Mouse (Mus musculus) forelimb bud, embryonic 11.5 days (tissue): ENCODE results near the gene Klhl10.

Experiments used
- DNase-seq: peaks from one replicate; pipeline ENCODE4 v3.0.0-alpha.2; 2012; ENCODE audit warnings: low read depth, low spot score

Gene Klhl10

GRCm38 (mm10) chr11:100462699-100463098 is 21.0 kb downstream of the Klhl10 start:
- no peak for DNase-seq

GRCm38 (mm10) chr11:100465229-100465792 is 23.6 kb downstream of the Klhl10 start:
- DNase-seq, result no peak

DNA sequence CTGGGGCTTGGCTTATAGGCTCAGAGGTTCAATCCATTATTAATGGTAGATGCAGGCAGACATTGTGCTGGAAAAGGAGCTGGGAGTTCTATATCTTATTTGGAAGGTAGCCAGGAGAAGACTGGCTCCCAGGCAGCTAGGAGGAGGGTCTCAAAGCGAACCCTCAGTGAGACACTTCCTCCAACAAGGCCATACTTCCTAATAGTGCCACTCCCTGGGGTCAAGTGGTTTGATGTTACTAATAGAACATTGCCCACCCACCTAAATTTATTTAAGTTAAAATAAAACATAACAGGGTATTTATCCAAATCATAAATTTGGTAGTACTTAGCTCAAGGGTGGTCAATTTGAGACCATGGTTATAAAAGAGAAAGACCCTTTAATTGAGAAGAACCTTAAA is 24.1 kb downstream of the Klhl10 start:
- DNase-seq, result no peak

DNA sequence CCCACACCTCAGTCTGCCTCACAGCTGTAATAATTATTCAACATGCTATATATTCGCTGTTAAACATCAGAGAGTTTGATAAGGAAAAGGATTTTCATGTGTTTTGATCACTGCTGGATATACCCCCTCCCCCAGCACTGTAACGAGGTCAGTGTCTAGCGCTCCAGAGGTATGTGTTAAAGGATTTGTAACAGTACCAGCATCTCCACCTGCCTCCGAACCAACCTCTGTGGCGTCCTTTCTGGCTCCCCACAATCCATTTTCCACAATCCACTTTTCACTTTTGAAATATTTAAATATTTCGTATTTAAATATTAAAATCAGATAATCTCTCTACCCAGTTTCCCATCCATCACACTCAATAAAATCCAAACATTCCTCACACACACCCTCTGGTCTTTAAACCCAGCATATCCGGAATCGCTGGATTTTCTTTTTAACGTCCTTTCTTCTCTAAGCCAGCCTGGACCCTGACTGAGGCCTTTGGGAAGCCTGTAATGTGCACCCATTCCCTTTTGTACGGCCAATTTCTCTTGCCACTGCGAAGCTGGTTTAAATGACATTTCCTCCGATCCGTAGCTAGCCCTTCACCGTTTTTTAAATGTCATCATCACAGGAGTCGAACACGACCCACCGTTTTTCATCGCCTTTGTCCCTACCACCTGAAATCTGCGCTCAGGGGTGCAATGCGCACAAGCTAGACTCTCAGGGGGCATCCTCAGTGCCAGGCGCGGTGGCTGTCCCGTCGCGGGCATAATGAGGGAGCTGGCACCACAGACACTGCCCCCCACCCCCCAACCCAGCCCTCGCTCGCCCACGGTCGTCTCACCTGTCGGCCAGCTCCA is 29.9 kb downstream of the Klhl10 start:
- peak; percentile 17 for DNase-seq

GRCm38 (mm10) chr11:100472197-100472934 is 30.6 kb downstream of the Klhl10 start, which contains the start of gene Klhl11:
Gene Klhl11, minus strand, starts transcription at chr11:100472741.
- peak; percentile 99 for DNase-seq

DNA sequence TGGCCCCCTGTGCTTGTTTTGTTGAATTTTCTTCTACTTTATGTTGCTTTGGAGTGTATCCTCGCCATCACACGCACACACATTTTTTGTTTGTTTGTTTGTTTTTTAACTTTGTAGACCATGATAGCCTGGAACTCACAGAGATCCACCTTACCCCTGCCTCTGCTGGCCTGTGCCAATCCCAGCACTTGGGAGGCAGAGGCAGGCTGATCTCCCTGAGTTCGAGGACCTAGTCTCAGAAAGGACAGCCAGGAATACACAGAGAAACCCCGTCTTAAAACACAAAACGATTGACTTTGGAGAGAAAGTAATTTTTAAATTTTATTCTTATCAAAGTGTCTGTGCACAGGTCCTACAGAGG is 31.2 kb downstream of the Klhl10 start:
- DNase-seq, result no peak

GRCm38 (mm10) chr11:100476281-100476680 is 34.6 kb downstream of the Klhl10 start:
- no peak for DNase-seq

DNA sequence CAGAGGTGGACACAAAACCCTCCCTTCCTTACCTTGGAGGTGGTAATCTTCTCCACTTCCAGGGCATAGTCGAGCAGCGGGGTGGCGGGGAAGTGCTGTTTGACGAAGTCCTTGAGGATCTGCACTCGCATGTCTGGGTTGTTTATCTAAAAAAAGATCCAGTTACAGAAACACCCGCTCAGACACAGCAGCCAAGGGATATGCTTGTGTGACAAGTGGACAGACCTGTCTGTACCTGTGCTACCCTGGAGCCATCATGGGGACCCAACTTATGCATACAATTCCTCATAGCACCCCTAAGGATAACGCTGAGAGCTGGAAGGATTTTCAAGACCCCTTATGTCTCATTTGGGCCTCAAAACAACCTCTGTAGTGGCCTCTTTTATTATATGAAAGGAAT is 37.4 kb downstream of the Klhl10 start:
- DNase-seq, result no peak

DNA sequence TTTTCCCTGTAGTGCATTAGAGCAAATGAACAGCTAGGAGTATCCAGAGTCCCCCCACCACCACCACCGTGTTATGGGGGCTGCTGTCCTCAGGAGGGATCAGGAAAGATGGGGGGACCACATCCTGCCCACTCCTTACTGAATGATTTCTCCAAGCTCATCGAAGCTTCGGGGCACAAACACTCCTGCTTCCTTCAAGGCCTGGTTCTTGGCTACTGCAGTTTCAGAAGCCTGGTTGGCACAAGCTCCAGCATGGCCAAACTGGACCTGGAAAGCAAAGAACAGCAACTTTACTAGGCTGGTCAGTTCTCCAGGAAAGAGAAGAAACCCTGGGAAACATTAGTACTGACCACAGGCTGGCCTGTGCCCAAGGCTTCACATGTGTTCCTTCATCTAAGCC is 42.7 kb downstream of the Klhl10 start:
- DNase-seq, result no peak

GRCm38 (mm10) chr11:100485801-100486538 is 44.3 kb downstream of the Klhl10 start:
- peak; percentile 20 for DNase-seq

DNA sequence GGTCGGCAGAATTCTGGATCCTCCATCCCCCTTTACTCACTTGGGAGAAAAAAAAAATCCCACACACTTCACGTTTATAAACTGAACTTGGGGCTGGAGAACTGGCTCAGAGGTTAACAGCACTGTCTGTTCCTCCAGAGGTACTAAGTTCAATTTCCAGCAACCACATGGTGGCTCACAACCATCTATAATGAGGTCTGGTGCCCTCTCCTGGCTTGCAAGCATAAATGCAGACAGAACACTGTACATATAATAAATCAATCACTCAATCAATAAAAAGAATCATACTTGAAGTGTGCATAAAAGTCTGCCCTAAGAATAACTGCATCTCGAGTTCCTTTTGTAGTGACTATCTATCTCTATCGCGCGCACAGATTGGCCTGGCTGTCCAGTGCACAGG is 49.2 kb downstream of the Klhl10 start:
- DNase-seq, result no peak

DNA sequence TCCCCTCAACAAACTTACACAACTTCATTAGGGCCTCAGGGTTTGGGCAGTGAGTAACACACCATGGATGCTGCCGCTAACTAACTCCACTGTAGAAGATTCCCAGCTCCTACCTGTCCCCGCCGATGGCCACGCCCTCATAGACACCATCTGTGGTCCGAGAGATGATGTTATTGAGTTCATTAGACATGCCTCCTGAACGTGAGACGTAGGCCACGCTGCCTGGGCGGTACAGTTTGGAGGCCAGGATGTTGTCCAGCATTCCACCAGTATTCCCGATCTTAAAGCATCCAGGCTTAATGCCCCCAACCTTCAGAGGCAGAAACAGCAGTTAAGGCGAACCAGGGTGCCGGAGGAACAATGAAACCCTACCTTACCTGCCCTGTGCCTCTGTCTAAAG is 52.1 kb downstream of the Klhl10 start:
- no peak for DNase-seq

DNA sequence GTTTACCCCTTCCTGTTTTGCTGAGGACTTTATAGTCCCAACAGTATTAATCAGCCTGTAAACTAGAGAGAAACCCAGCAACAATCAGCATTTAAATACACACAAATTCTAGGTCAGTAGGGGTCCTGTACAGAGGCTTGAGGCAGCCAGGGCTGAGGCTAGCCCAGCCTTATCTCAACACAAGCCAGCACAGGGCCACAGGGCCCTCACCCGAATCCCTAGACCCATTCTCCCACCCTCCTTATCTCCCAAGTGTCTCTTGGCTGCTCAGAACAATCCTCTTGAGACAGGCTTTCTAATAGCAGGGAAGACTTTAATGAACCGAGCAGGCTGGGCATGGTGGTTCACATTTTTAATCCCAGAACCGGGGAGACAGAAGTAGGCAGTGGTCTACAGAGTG is 58.5 kb downstream of the Klhl10 start:
- DNase-seq, result no peak

DNA sequence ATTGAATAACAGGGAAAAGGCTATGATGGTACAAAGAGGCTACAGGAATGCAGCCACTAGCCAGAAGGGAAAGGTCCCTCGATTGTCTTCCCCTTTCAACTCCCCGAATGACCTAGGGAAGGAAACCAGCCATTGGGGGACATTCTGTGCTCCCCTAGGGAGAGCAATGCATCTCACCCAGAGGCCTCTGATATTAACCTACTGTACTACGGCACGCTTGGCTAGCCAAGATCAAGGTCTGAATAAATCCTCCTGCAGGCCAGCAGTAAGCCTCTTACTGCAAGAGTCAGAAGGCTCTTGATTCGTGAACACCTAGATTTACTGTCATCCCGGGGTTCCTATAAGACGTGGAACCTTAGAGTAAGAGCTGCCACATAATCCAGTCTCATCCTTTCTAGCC is 58.9 kb downstream of the Klhl10 start:
- DNase-seq, result no peak

GRCm38 (mm10) chr11:100501321-100501720 is 59.6 kb downstream of the Klhl10 start:
- no peak for DNase-seq

- no peak for DNase-seq
Measured at GRCm38 (mm10) chr11:100504990-100505660, 63.4 kb downstream of the Klhl10 start.

- DNase-seq, result no peak
Measured at GRCm38 (mm10) chr11:100505997-100506396, 64.3 kb downstream of the Klhl10 start.
